Mouse (Mus musculus) cerebellum, adult 2 months (tissue): ENCODE data around the gene Gstp1. TPM values are rescaled to one million over a fixed set of nuclear protein-coding genes. Genes with fewer than 3 reads are reported as not detected.
A peak's percentile ranks its signal among the peaks of the same experiment; 100 is the strongest.
"Not testable (repeated sequence)": the region's sequence is repeated elsewhere in the genome, so short reads cannot be mapped to it uniquely, and the experiment has no call there.

ENCODE experiments used
- DNase-seq, 2 experiments: peaks; one replicate each; pipeline ENCODE4 v3.0.0; 2021
- H3K27ac ChIP-seq: fragments of 200-500 bp; 2 replicates; pipeline ENCODE4 v1.5.1; 2012; ENCODE audit warnings: low read length, control low read depth, inconsistent platforms; ENCODE audit not compliant: insufficient read depth
- H3K27me3 ChIP-seq: fragments of 200-500 bp; 2 replicates; pipeline ENCODE4 v1.6.1; 2012; ENCODE audit warnings: inconsistent platforms, mild to moderate bottlenecking, low read length, moderate library complexity; ENCODE audit not compliant: control insufficient read depth, insufficient read depth
- H3K4me1 ChIP-seq: fragments of 200-500 bp; 2 replicates; pipeline ENCODE4 v1.6.1; 2011; ENCODE audit warnings: low read length; ENCODE audit not compliant: control insufficient read depth, insufficient read depth
- H3K4me3 ChIP-seq: fragments of 200-500 bp; replicated peaks from 2 replicates; pipeline ENCODE3; 2011; ENCODE audit warnings: mild to moderate bottlenecking, low read depth, low read length, control low read depth; ENCODE audit not compliant: insufficient read depth
- CTCF ChIP-seq: fragments of 200-500 bp; IDR thresholded peaks from 2 replicates; pipeline ENCODE4 v1.5.1; 2011; ENCODE audit warnings: low read depth, mild to moderate bottlenecking, control low read depth, low read length, moderate library complexity, borderline replicate concordance; ENCODE audit not compliant: insufficient read depth
- POLR2A ChIP-seq: fragments of 200-500 bp; IDR thresholded peaks from 2 replicates; pipeline ENCODE4 v1.6.1; 2011; ENCODE audit warnings: low read length, control low read depth, borderline replicate concordance; ENCODE audit not compliant: insufficient read depth
- WGBS: fragments of 180-500 bp; shearing (Covaris S2); methylation state at CpG from one replicate; pipeline ENCODE4 v1.1.7; 2018; 5-methylcytosine and 5-hydroxymethylcytosine counted together
- polyA plus RNA-seq: library from polyadenylated mRNA; depleted of rRNA; stranded (reverse); fragments of >200 nt; gene quantifications from 2 replicates; pipeline ENCODE4 v1.2.3, GENCODE M21; 2012

Gene Gstp1
- polyA plus RNA-seq, 1 experiment = 561 TPM

DNA sequence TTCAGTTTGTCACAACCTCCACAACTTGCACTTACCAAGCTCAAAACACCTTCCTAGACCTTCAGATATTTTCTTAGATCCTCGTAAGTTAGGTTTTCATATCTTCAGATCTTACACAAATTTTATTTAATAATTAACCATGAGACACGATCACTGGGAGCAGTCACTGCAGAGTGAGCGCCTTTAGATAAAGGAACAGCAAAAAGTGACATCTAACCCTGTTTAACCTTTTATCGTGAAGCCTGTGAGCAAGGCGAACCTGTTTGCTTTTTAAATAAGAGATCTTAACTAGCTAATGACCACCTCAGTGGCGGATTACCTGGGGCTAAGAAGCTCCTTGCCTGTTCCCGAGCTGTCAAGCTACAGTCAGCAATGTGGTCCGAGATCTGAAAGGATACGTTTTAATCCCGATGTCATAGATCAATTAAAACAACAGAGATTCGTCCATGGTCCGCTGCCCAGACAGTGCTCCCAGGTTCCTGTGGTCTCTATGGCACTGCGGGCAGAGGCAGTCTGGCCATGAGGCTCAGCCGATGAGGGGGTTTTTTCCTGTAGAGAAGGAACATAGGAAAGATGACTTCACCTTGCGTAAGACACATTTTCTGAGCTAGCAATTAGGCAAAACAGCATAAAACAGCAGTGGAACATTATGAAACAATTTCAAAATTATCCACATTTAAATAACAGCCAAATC, 31.1 kb upstream of the Gstp1 start:
- Histone ChIP-seq H3K4me3 (no peak overlapping the region), H3K27ac (no peak overlapping the region), H3K27me3 (no peaks in the 10 kb centered on the region), H3K4me1 (peaks cover 11% of the 10 kb centered on the region)
- 71% methylated on average over 15 of the region's 15 CpGs for WGBS
- DNase-seq = no peak
- TF ChIP-seq CTCF (no peak), POLR2A (no peak)

DNA sequence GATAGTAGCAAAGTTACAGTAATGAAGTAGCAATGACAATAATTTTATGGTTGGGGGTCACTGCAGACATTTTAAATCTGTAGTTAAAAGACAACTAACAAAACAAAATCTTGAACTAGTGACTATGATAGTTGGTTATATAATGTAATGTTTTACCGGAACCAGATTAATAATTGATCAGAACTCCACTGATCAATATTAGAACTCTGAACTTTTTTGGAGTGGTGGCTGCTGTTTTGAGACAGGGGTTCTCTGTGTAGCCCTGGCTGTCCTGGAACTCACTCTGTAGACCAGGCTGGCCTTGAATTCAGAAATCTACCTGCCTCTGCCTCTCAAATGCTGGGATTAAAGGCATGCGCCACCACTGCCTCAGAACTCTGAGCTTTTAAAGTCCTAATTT, 30.5 kb upstream of the Gstp1 start:
- WGBS = 100% methylated on average over 2 of the region's 2 CpGs
- not testable (repeated sequence) for H3K4me3 ChIP-seq, H3K27ac ChIP-seq, H3K27me3 ChIP-seq, DNase-seq
- peaks cover 11% of the 10 kb centered on the region for H3K4me1 ChIP-seq

- Histone ChIP-seq H3K4me3 (no peak overlapping the region), H3K4me1 (peaks cover 11% of the 10 kb centered on the region), H3K27ac (no peak overlapping the region), H3K27me3 (no peaks in the 10 kb centered on the region)
- no peak for TF ChIP-seq CTCF
- no peak for TF ChIP-seq POLR2A
- no peak for DNase-seq
Measured at GRCm38 (mm10) chr19:4066877-4067276, 29.1 kb upstream of the Gstp1 start.

- TF ChIP-seq POLR2A = no peak
- Histone ChIP-seq H3K4me3 (no peak overlapping the region), H3K4me1 (peaks cover 6% of the 10 kb centered on the region), H3K27ac (no peak overlapping the region), H3K27me3 (no peaks in the 10 kb centered on the region)
- WGBS = 77% methylated on average over 6 of the region's 6 CpGs
- no peak for DNase-seq
Measured at GRCm38 (mm10) chr19:4066280-4066679, 28.5 kb upstream of the Gstp1 start.

GRCm38 (mm10) chr19:4064501-4064900, 26.7 kb upstream of the Gstp1 start:
- H3K27ac ChIP-seq, H3K4me1 ChIP-seq, H3K4me3 ChIP-seq, DNase-seq, H3K27me3 ChIP-seq: not testable (repeated sequence)
- 35% methylated on average over 7 of the region's 11 CpGs for WGBS

- not testable (repeated sequence) for H3K27me3 ChIP-seq, H3K27ac ChIP-seq, H3K4me3 ChIP-seq, DNase-seq, H3K4me1 ChIP-seq
- 85% methylated on average over 4 of the region's 4 CpGs for WGBS
Measured at GRCm38 (mm10) chr19:4063357-4063756, 25.6 kb upstream of the Gstp1 start.

DNA sequence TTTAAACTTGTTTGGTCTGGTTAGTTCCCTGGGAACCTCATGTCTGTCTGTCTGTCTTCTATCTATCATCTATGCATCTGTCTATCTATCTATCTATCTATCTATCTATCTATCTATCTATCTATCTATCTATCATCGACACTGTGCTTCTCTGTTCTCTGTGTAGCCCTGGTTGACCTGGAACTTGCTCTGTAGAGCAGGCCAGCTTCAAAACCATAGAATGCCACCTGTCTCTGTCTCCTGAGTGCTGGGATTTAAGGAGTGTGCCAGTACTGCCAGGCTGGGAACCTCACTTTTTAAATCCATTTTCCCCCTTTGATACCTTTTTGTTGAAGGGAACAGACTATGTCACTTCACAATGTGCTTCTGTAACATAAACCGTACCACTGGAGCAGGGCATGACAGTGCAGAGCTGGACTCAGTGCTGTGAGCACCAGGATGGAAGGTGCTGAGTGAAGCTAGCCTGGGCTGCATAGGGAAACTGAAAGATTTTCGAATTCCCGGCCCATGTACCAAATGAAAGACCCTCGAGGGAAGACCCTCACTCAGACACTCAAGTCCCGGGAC, 23.2 kb upstream of the Gstp1 start:
- WGBS = 86% methylated on average over 6 of the region's 6 CpGs
- no peak for TF ChIP-seq POLR2A
- Histone ChIP-seq H3K27ac (no peak overlapping the region), H3K27me3 (no peaks in the 10 kb centered on the region), H3K4me1 (peaks cover 5% of the 10 kb centered on the region), H3K4me3 (no peak overlapping the region)
- no peak for DNase-seq

- WGBS = 86% methylated on average over 8 of the region's 8 CpGs
- not testable (repeated sequence) for H3K27ac ChIP-seq, H3K27me3 ChIP-seq, H3K4me3 ChIP-seq
- peaks cover 12% of the 10 kb centered on the region for H3K4me1 ChIP-seq
- DNase-seq = peak in 1 of 2 experiments; percentile 4
Measured at GRCm38 (mm10) chr19:4060044-4060898, 22.5 kb upstream of the Gstp1 start.
